Mouse (Mus musculus) lung, embryonic 15.5 days (tissue): ENCODE results near the gene Pabpc4. TPM values are rescaled to one million over a fixed set of nuclear protein-coding genes. Genes with fewer than 3 reads are reported as not detected.
"Not testable (repeated sequence)": the region's sequence is repeated elsewhere in the genome, so short reads cannot be mapped to it uniquely, and the experiment has no call there.

Source experiments
- ATAC-seq: fragments of 200-750 bp; cut with Nextera tagmentation; 2 replicates; pipeline ENCODE4 v1.8.0; 2017; ENCODE audit warnings: moderate number of reproducible peaks, borderline replicate concordance; ENCODE audit not compliant: low FRiP score, low TSS enrichment; ENCODE audit errors: extremely low read depth
- H3K27ac ChIP-seq: fragments of 300-500 bp; sonication (generic); 2 replicates; pipeline ENCODE4 v1.5.1; 2015; ENCODE audit warnings: moderate library complexity, mild to moderate bottlenecking, inconsistent platforms
- H3K27me3 ChIP-seq: fragments of 300-500 bp; sonication (generic); 2 replicates; pipeline ENCODE4 v1.6.1; 2015; ENCODE audit warnings: inconsistent platforms
- H3K36me3 ChIP-seq: fragments of 300-500 bp; sonication (generic); 2 replicates; pipeline ENCODE4 v1.6.1; 2015; ENCODE audit warnings: inconsistent platforms
- H3K4me1 ChIP-seq: fragments of 300-500 bp; sonication (generic); 2 replicates; pipeline ENCODE4 v1.6.1; 2015; ENCODE audit warnings: inconsistent platforms
- H3K4me2 ChIP-seq: fragments of 300-500 bp; sonication (generic); 2 replicates; pipeline ENCODE4 v1.6.1; 2015; ENCODE audit warnings: inconsistent platforms, mild to moderate bottlenecking, moderate library complexity
- H3K4me3 ChIP-seq: fragments of 300-500 bp; sonication (generic); 2 replicates; pipeline ENCODE4 v1.5.1; 2015; ENCODE audit warnings: mild to moderate bottlenecking, inconsistent platforms
- H3K9ac ChIP-seq: fragments of 300-500 bp; sonication (generic); 2 replicates; pipeline ENCODE4 v1.6.1; 2015; ENCODE audit warnings: inconsistent platforms
- H3K9me3 ChIP-seq: fragments of 300-500 bp; sonication (generic); 2 replicates; pipeline ENCODE4 v1.6.1; 2016; ENCODE audit warnings: inconsistent platforms
- WGBS: fragments of 180-500 bp; shearing (Covaris S2); methylation state at CpG from one replicate; pipeline ENCODE4 v1.1.7; 2015; 5-methylcytosine and 5-hydroxymethylcytosine counted together
- polyA plus RNA-seq: library from polyadenylated mRNA; unstranded; fragments of >200 nt; fragmentation: Nextera tagmentation; extraction: Ambion mirVana; gene quantifications from 2 replicates; pipeline ENCODE4 v1.2.1, GENCODE M21; 2015

Gene Pabpc4
- polyA plus RNA-seq, 1 experiment from 2014 or later = 32.8 TPM

DNA sequence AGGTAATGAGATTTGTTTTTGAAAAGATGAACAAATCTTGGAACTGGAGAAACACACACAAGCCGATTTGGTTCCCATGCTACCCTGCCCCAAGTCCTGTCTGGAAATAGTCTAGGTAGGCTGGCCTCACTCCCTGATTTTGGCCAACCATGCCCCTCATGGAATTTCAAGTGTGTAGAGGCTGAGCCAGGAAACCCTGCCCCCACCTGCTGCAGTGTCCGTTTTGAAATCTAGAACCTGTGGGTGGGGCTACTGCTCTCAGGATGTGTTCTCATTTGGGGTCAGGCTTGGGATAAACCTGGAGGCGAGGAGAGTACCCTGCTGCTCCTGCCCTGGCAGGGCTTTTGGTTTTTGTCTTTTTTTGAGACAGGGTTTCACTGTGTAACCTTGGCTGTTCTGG lies 46.1 kb downstream of the Pabpc4 start:
- WGBS = 27% methylated on average over 3 of the region's 3 CpGs
- H3K27me3 ChIP-seq = no peaks in the 10 kb centered on the region
- H3K9me3 ChIP-seq = no peaks in the 10 kb centered on the region
- H3K4me2 ChIP-seq = no peak overlapping the region
- H3K4me3 ChIP-seq = no peak overlapping the region
- H3K27ac ChIP-seq = no peak overlapping the region
- no peak for ATAC-seq
- H3K4me1 ChIP-seq = peaks cover 4% of the 10 kb centered on the region; the same call in 1 of the 2 replicates
- peaks cover 5% of the 10 kb centered on the region for H3K36me3 ChIP-seq
- H3K9ac ChIP-seq = no peak overlapping the region

GRCm38 (mm10) chr4:123311845-123312244 lies 49.7 kb downstream of the Pabpc4 start:
- Histone ChIP-seq H3K27me3 (no peaks in the 10 kb centered on the region), H3K4me3 (no peak overlapping the region), H3K9ac (no peak overlapping the region), H3K4me2 (no peak overlapping the region), H3K27ac (no peak overlapping the region), H3K36me3 (no peaks in the 10 kb centered on the region), H3K9me3 (no peaks in the 10 kb centered on the region), H3K4me1 (no peaks in the 10 kb centered on the region)
- no peak for ATAC-seq
- 63% methylated on average over 7 of the region's 7 CpGs for WGBS

DNA sequence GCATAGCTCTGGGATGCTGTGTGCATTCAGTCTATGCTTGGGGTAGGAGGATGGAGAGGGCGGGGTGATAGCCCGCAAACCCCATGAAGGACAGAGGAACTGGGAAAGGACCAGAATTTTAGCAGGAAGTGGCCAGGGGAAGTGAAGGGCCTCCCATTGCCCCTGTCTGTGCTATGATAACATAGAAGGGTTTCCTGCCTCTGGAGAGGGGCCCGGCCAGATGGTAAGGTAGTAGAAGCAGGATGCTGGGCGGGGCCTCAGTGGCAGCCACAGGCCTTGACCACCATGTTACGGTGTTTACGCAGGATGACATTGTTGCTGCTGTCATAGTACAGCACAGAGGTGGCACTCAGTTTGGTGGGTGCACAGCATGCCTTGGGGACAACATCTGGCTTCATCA lies 50.9 kb downstream of the Pabpc4 start:
- H3K4me1 ChIP-seq = no peaks in the 10 kb centered on the region
- H3K27ac ChIP-seq = no peak overlapping the region
- 72% methylated on average over 6 of the region's 6 CpGs for WGBS
- no peak overlapping the region for H3K9ac ChIP-seq
- no peaks in the 10 kb centered on the region for H3K36me3 ChIP-seq
- H3K9me3 ChIP-seq = no peaks in the 10 kb centered on the region
- ATAC-seq = no peak
- no peak overlapping the region for H3K4me2 ChIP-seq
- H3K27me3 ChIP-seq = no peaks in the 10 kb centered on the region
- H3K4me3 ChIP-seq = no peak overlapping the region

GRCm38 (mm10) chr4:123314497-123314896 lies 52.3 kb downstream of the Pabpc4 start:
- H3K9me3 ChIP-seq = no peaks in the 10 kb centered on the region
- H3K9ac ChIP-seq = no peak overlapping the region
- H3K4me2 ChIP-seq = no peak overlapping the region
- 80% methylated on average over 3 of the region's 3 CpGs for WGBS
- no peaks in the 10 kb centered on the region for H3K4me1 ChIP-seq
- H3K36me3 ChIP-seq = no peaks in the 10 kb centered on the region
- H3K4me3 ChIP-seq = no peak overlapping the region
- no peak overlapping the region for H3K27ac ChIP-seq
- H3K27me3 ChIP-seq = no peaks in the 10 kb centered on the region
- ATAC-seq = no peak

- H3K27me3 ChIP-seq = peaks cover 18% of the 10 kb centered on the region
- peak overlapping the region; percentile 26 for H3K4me3 ChIP-seq
- ATAC-seq, H3K9ac ChIP-seq, H3K4me1 ChIP-seq, H3K9me3 ChIP-seq, H3K36me3 ChIP-seq, H3K27ac ChIP-seq: not testable (repeated sequence)
- WGBS = 11% methylated on average over 22 of the region's 38 CpGs
- H3K4me2 ChIP-seq = peak overlapping the region; percentile 48
These were observed 60.8 kb downstream of the Pabpc4 start for GRCm38 (mm10) chr4:123322910-123323309.

- ATAC-seq = no peak
- H3K4me1 ChIP-seq = no peaks in the 10 kb centered on the region
- WGBS = 9% methylated on average over 13 of the region's 13 CpGs
- peak within 1 kb of the TSS; percentile 48 for H3K4me2 ChIP-seq
- H3K9me3 ChIP-seq = no peaks in the 10 kb centered on the region
- H3K27me3 ChIP-seq = peaks cover 18% of the 10 kb centered on the region
- H3K9ac ChIP-seq = no peak within 1 kb of the TSS
- H3K27ac ChIP-seq = no peak within 1 kb of the TSS
- H3K4me3 ChIP-seq = peak within 1 kb of the TSS; percentile 26
- no peaks in the 10 kb centered on the region for H3K36me3 ChIP-seq
These were observed 61.4 kb downstream of the Pabpc4 start, which contains the start of gene Oxct2a for GRCm38 (mm10) chr4:123323534-123323933. Oxct2a (minus strand) TSS chr4:123323634.

- no peaks in the 10 kb centered on the region for H3K4me1 ChIP-seq
- H3K9me3 ChIP-seq = no peaks in the 10 kb centered on the region
- H3K27ac ChIP-seq = no peak overlapping the region
- H3K36me3 ChIP-seq = no peaks in the 10 kb centered on the region
- WGBS = 63% methylated on average over 3 of the region's 3 CpGs
- peaks cover 18% of the 10 kb centered on the region for H3K27me3 ChIP-seq
- 0 out of 2 replicates have a peak, but pooled peaks have one; percentile 17 for ATAC-seq
- H3K9ac ChIP-seq = no peak overlapping the region
- no peak overlapping the region for H3K4me3 ChIP-seq
- no peak overlapping the region for H3K4me2 ChIP-seq
These were observed 63.9 kb downstream of the Pabpc4 start for GRCm38 (mm10) chr4:123326087-123326486.

DNA sequence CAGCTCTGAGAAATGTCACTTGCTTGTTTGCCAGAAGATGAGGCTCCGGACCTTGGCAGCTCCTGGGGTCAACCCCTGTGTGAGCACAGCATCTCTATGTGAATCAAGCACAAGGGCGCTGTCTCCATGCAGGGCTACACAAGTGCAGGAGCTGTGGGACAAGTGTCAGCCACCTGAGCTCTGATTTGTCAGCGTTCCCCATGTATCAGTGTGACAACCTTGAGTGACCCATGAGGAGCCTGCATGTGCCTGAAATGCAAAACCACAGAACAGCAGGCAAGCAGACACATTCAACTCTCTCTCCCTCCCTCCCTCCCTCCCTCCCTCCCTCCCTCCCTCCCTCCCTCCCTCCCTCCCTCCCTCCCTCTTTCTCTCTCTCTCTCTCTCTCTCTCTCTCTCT lies 65.5 kb downstream of the Pabpc4 start:
- ATAC-seq = no peak
- Histone ChIP-seq H3K36me3 (no peaks in the 10 kb centered on the region), H3K27me3 (peaks cover 11% of the 10 kb centered on the region), H3K27ac (no peak overlapping the region), H3K4me2 (no peak overlapping the region), H3K4me3 (no peak overlapping the region), H3K9me3 (no peaks in the 10 kb centered on the region), H3K9ac (no peak overlapping the region), H3K4me1 (no peaks in the 10 kb centered on the region)
- WGBS = 51% methylated on average over 3 of the region's 3 CpGs

GRCm38 (mm10) chr4:123328946-123329345 lies 66.8 kb downstream of the Pabpc4 start:
- Histone ChIP-seq H3K4me1 (no peaks in the 10 kb centered on the region), H3K4me3 (no peak overlapping the region), H3K27me3 (no peaks in the 10 kb centered on the region; the same call in 1 of the 2 replicates), H3K36me3 (no peaks in the 10 kb centered on the region), H3K27ac (no peak overlapping the region), H3K4me2 (no peak overlapping the region), H3K9ac (no peak overlapping the region), H3K9me3 (no peaks in the 10 kb centered on the region)
- 65% methylated on average over 6 of the region's 6 CpGs for WGBS
- no peak for ATAC-seq

- H3K9me3 ChIP-seq = no peaks in the 10 kb centered on the region
- no peak for ATAC-seq
- no peak overlapping the region for H3K9ac ChIP-seq
- 50% methylated on average over 5 of the region's 5 CpGs for WGBS
- no peaks in the 10 kb centered on the region; the same call in 1 of the 2 replicates for H3K27me3 ChIP-seq
- no peaks in the 10 kb centered on the region for H3K36me3 ChIP-seq
- no peak overlapping the region for H3K4me3 ChIP-seq
- no peaks in the 10 kb centered on the region for H3K4me1 ChIP-seq
- H3K27ac ChIP-seq = no peak overlapping the region
- H3K4me2 ChIP-seq = no peak overlapping the region
These were observed 69.2 kb downstream of the Pabpc4 start for GRCm38 (mm10) chr4:123331326-123331725.

DNA sequence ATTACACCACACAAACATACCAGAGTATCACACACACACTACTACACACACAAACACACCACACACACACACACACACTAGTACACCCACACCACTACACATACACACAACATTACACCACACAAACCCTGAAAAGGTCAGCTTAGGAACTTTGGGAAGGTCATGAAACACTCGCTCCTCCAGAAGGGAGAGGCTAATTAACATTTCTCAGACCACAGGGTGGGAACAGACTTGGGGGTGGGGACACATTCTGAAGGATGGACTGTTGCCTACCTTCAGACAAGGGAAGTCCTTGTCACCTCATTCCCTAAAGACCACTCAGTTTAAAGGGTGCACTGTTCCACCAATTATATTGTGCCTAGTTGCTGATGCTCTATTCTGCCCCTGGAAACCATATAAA lies 69.8 kb downstream of the Pabpc4 start:
- not testable (repeated sequence) for H3K27me3 ChIP-seq, H3K27ac ChIP-seq, ATAC-seq, H3K9ac ChIP-seq, H3K9me3 ChIP-seq, H3K4me1 ChIP-seq, H3K4me2 ChIP-seq, H3K36me3 ChIP-seq, H3K4me3 ChIP-seq
- 57% methylated on average over 1 of the region's 1 CpGs for WGBS

- Histone ChIP-seq H3K4me3 (no peak overlapping the region), H3K4me2 (no peak overlapping the region), H3K36me3 (no peaks in the 10 kb centered on the region), H3K27me3 (no peaks in the 10 kb centered on the region), H3K9me3 (no peaks in the 10 kb centered on the region), H3K4me1 (no peaks in the 10 kb centered on the region), H3K27ac (no peak overlapping the region), H3K9ac (no peak overlapping the region)
- ATAC-seq = no peak
- WGBS = 96% methylated on average over 4 of the region's 4 CpGs
These were observed 71.0 kb downstream of the Pabpc4 start for GRCm38 (mm10) chr4:123333151-123333550.

- 56% methylated on average over 3 of the region's 3 CpGs for WGBS
- H3K4me1 ChIP-seq = no peaks in the 10 kb centered on the region
- ATAC-seq = no peak
- H3K36me3 ChIP-seq = no peaks in the 10 kb centered on the region
- no peak overlapping the region for H3K4me3 ChIP-seq
- H3K9ac ChIP-seq = no peak overlapping the region
- H3K27me3 ChIP-seq = no peaks in the 10 kb centered on the region
- H3K9me3 ChIP-seq = no peaks in the 10 kb centered on the region
- H3K27ac ChIP-seq = no peak overlapping the region
- H3K4me2 ChIP-seq = no peak overlapping the region
These were observed 72.0 kb downstream of the Pabpc4 start for GRCm38 (mm10) chr4:123334177-123334576.
